Mouse (Mus musculus) CD4-positive helper T cell, adult 2 months (primary cell): ENCODE results near the gene Kdm1b.

ENCODE experiments used
- DNase-seq: peaks from one replicate; pipeline ENCODE4 v3.0.0-alpha.2; 2012; ENCODE audit warnings: low read depth, missing footprints, low spot score

The Kdm1b gene

GRCm38 (mm10) chr13:47043030-47043680, at the start of gene Kdm1b:
TSS of gene Kdm1b (plus strand) at chr13:47043499.
- DNase-seq: peak; percentile 98

DNA sequence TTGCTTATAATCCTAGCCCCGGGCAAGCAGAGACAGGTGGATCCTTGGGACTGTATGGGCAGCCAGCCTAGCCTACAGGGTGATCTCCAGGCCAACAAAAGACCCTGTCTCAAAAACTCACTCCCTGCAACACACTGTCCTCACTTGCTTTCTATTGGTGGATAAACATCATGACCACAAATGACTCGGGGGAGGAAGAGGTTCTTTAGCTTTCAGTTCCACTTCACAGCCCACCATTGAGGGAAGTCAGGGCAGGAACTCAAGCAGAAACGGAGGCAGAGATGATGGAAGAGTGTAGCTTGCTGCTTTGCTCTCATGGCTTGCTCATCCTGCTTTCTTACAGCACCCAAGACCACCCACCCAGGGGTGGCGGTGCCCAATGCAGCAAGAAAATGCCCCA, 45.9 kb upstream of the Kdm1b start:
- DNase-seq: no peak

- DNase-seq: no peak
These were observed 43.8 kb upstream of the Kdm1b start for GRCm38 (mm10) chr13:46999498-46999897.

- no peak for DNase-seq
These were observed 41.7 kb upstream of the Kdm1b start for GRCm38 (mm10) chr13:47001590-47001989.

- no peak for DNase-seq
These were observed 29.6 kb upstream of the Kdm1b start for GRCm38 (mm10) chr13:47013740-47014139.

- peak; percentile 84 for DNase-seq
These were observed 28.7 kb upstream of the Kdm1b start, which contains the start of gene Nhlrc1 for GRCm38 (mm10) chr13:47014334-47015194. TSS of gene Nhlrc1 (minus strand) at chr13:47014850.

- no peak for DNase-seq
These were observed 28.2 kb upstream of the Kdm1b start for GRCm38 (mm10) chr13:47015195-47015501.

- DNase-seq: peak; percentile 19
These were observed 26.0 kb upstream of the Kdm1b start for GRCm38 (mm10) chr13:47017259-47017658.

DNA sequence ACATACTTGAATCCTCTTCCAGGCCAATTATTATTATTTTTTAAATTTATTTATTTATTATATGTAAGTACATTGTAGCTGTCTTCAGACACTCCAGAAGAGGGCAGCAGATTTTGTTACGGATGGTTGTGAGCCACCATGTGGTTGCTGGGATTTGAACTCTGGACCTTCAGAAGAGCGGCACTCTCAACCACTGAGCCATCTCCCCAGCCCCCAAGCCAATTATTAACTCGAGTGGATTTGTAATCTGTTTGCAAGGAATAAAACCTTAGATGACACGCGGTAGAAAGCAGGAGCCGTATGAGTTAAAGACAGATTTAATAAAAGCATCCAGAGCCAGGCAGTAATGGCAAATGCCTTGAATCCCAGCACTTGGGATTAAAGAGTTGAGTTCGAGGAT, 23.5 kb upstream of the Kdm1b start:
- DNase-seq: no peak

DNA sequence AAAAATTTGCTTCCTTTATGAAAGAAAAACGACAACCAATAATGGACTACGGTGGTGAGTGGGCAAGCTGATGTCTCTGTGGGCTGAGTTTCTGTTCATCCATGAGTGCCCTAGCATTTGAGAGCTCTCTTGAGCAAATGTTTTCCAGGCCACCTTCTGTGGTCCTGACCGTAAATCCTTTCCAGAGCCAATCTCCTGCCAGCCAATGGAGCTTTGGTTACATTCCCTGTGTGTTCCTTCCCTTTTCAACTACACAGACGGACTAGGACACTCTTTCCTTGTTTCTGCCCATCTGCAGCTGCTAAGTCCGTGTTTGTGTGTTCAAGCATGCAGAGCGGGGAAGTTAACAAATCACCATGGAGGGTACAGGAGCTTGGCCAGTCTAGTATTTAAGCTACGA, 22.5 kb upstream of the Kdm1b start:
- DNase-seq: no peak

DNA sequence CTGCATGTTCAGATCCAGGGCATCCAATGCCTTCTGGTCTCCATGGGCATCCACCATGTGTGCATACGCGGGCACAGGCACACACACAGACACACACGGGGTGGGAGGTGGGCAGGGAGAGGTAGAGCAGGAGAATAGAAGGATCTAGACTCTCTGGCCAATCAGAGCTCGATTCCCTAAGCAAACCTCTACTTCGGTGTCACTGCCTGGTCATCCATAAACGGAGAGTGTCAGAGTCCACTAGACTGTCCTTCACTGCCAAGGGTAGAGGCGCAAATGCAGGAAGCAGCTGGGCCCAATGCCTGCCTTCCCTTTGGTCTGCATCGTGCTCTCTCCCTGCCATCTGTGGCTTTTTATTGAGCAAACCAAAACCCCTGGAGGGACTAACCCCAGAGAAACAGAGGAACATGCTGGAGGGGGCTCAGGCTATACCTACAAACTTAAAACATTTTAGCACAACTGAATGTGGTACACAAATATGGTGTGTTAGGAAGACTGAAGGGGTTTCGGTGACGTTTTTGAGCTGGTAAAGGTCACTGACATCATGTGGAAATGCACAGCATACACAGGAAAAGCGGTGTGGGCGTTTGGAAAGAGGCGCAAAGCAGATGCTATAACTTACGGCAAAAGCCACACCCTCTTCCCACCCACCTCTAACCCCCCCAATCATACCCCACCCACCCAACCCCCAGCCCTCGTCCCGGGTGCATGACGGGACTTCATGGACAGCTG, 12.8 kb upstream of the Kdm1b start:
- DNase-seq: peak; percentile 30

DNA sequence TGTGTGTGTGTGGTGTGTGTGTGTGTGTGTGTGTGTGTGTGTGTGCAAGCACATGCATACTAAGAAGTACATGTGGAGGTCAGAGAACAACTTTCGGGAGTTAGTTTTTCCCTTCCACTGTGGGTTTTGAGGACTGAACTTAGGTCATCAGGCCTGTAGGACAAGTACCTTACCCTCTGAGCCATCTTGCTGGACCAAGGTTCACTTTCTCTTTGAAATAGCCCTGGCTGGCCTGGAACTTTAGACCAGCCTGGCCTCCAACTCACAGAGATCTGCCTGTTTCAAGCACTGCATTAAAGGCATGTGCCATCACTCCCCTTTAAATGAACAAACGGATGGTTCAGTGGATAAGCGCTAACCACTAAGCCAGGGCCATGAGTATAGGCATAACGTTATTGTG, 9.7 kb upstream of the Kdm1b start:
- no peak for DNase-seq

DNA sequence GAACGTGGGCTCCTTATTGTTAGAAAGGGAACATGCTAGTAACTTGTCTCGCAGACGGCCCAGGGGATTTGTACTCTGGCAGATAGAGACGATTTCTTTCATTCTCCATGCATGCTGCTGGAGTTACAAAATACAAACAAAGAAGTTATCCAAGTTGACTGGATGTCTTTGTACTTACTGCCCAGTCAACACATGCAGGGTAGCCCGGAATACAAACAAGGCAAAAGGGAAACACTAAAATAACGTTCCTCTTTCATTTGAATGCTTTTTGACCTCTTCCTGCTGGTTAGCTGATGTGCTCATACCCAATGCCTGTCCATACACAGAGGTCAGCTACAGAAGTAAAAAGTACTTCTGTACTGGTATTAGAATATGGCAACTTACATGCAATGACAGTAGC, 5.4 kb upstream of the Kdm1b start:
- no peak for DNase-seq

DNA sequence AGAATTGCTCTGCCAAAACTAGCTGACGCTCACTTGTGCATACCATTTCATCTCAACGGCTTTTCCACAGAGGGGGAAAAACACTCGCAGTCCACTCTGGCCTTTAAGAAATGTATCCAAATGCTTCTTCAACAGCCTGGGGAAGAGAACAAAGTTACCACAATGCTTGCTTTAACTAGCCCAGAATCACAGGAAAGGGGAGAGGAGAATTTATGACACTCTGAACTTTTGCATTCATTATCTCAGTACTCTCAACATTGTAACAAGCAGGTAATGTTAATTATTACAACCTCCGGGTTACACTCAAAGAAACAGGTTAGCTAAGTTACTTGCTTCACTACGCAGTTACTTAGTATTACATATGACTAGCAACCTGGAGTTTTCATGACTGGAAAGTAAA, 3.2 kb upstream of the Kdm1b start:
- no peak for DNase-seq

GRCm38 (mm10) chr13:47042024-47042633, 1.2 kb upstream of the Kdm1b start:
- DNase-seq: no peak

DNA sequence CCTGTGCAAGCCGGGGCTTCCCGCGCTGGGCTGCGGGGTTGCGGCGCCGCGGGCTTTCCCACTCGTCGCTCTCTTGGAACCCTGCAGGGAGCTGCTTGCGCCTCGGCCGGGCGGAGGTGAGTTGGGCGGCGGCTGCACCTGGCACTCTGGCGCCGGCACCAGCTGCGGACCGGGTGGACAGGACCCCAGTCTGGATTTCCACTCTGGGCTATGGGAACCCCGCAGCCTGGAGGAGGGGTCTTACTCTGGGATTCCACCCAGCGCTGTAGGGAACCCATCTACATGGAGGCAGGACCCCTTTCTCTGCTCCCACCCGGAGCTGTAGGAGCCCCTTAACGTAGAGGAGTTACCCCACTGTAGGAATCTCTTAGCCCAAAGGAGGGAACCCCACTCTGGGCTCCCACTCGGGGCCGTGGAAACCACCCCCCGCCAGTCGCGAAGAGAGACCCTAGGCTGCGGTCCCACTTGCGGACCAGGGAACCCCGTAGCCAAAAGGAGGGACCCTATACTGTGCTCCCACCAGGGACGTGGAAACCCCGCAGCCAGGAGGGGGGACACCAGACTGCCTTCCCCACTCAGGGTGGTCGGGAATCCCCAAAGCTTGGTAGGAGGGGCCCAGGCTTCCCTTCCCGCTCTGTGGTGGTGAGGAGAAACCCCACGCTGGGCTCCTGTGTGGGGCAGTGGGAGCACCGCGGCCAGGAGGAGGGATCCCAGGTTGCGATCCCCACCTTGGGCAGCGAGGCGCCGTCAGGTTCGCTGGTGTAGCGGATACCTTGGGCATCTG, 726 bp downstream of the Kdm1b start:
- peak; percentile 41 for DNase-seq

GRCm38 (mm10) chr13:47044617-47044947, 1.3 kb downstream of the Kdm1b start, which contains the start of gene Tpmt:
TSS of gene Tpmt (minus strand) at chr13:47044737.
- no peak for DNase-seq

GRCm38 (mm10) chr13:47047996-47048395, 4.7 kb downstream of the Kdm1b start:
- DNase-seq: no peak

- DNase-seq: no peak
These were observed 6.7 kb downstream of the Kdm1b start for GRCm38 (mm10) chr13:47050009-47050408.

- no peak for DNase-seq
These were observed 10.7 kb downstream of the Kdm1b start for GRCm38 (mm10) chr13:47053971-47054370.

GRCm38 (mm10) chr13:47056126-47056525, 12.8 kb downstream of the Kdm1b start:
- peak; percentile 15 for DNase-seq
